Mouse (Mus musculus) stomach, postnatal 0 days (tissue): ENCODE measurements around the gene Selenos.

Experiments
- CTCF ChIP-seq: IDR thresholded peaks from 2 replicates; pipeline ENCODE4 v1.5.1; 2016; ENCODE audit warnings: antibody characterized with exemption, low read depth, mild to moderate bottlenecking, moderate library complexity
- EP300 ChIP-seq: optimal IDR thresholded peaks from 2 replicates; pipeline ENCODE3; 2016; ENCODE audit warnings: antibody characterized with exemption

DNA sequence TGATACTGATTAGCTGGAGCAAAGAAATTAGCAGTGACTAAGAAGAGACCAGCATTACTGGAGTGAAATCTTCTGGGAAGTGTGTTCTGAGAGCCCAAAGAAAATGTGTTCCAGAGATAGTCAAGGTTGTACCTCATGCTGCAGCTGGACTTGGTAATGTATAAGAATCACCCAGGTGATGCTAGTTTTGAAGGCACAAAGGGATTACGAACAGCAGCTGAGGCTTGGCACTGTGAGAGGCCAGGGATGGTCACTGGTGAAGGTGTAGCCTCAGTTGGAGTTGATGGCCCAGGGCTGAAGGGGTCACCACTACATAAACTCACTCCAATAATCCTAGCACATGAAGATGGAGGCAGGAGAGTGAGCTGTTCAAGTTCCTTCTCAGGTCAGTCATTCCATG, 20.7 kb upstream of the Selenos start, which contains the start of gene Snrpa1:
- no peak for TF ChIP-seq CTCF
- TF ChIP-seq EP300: no peak
